Mouse (Mus musculus) stomach, embryonic 14.5 days (tissue): ENCODE data around the gene Hba-x. TPM values are rescaled to one million over a fixed set of nuclear protein-coding genes. Genes with fewer than 3 reads are reported as not detected.

ENCODE experiments used
- ATAC-seq: fragments of 200-750 bp; cut with Nextera tagmentation; 2 replicates; pipeline ENCODE4 v1.8.0; 2017; ENCODE audit warnings: low read depth, moderate TSS enrichment; ENCODE audit not compliant: insufficient number of reproducible peaks, insufficient read depth, low FRiP score
- H3K27ac ChIP-seq: fragments of 300-500 bp; sonication (generic); 2 replicates; pipeline ENCODE4 v1.5.1; 2014; ENCODE audit warnings: mild to moderate bottlenecking, low read length, moderate library complexity, mixed read lengths
- H3K27me3 ChIP-seq: fragments of 300-500 bp; sonication (generic); 2 replicates; pipeline ENCODE4 v1.6.1; 2014; ENCODE audit warnings: low read length, control low read depth, mixed read lengths; ENCODE audit not compliant: control insufficient read depth, insufficient read depth
- H3K36me3 ChIP-seq: fragments of 300-500 bp; sonication (generic); 2 replicates; pipeline ENCODE4 v1.6.1; 2014; ENCODE audit warnings: mild to moderate bottlenecking, control low read depth, low read length, moderate library complexity, mixed read lengths; ENCODE audit not compliant: control insufficient read depth, insufficient read depth
- H3K4me1 ChIP-seq: fragments of 300-500 bp; sonication (generic); 2 replicates; pipeline ENCODE4 v1.6.1; 2014; ENCODE audit warnings: low read length, control low read depth, mixed read lengths; ENCODE audit not compliant: control insufficient read depth, insufficient read depth
- H3K4me2 ChIP-seq: fragments of 300-500 bp; sonication (generic); replicated peaks from 2 replicates; pipeline ENCODE4 v1.6.1; 2014; ENCODE audit warnings: low read depth, low read length, control low read depth
- H3K4me3 ChIP-seq: fragments of 300-500 bp; sonication (generic); 2 replicates; pipeline ENCODE4 v1.5.1; 2014; ENCODE audit warnings: low read depth, low read length, control low read depth
- H3K9ac ChIP-seq: fragments of 300-500 bp; sonication (generic); replicated peaks from 2 replicates; pipeline ENCODE4 v1.6.1; 2014; ENCODE audit warnings: low read depth, mild to moderate bottlenecking, control low read depth, low read length, moderate library complexity, mixed read lengths
- H3K9me3 ChIP-seq: fragments of 300-500 bp; sonication (generic); 2 replicates; pipeline ENCODE4 v1.6.1; 2016; ENCODE audit warnings: low read depth, low read length, control low read depth; ENCODE audit not compliant: control insufficient read depth
- WGBS: fragments of 180-500 bp; shearing (Covaris S2); extraction: QIAGEN DNeasy Blood & Tissue Kit; methylation state at CpG from one replicate; pipeline ENCODE4 v1.1.7; 2014; 5-methylcytosine and 5-hydroxymethylcytosine counted together
- polyA plus RNA-seq: library from polyadenylated mRNA; unstranded; fragments of >200 nt; fragmentation: Nextera tagmentation; extraction: Ambion mirVana; gene quantifications from 2 replicates; pipeline ENCODE4 v1.2.1, GENCODE M21; 2014

Hba-x gene
- polyA plus RNA-seq, 1 experiment from 2014 or later = 133 TPM

- no peaks in the 10 kb centered on the region for H3K27me3 ChIP-seq
- H3K27ac ChIP-seq = no peak overlapping the region
- no peak overlapping the region for H3K4me3 ChIP-seq
- H3K4me2 ChIP-seq = no peak overlapping the region
- peak; percentile 88; the same call in 1 of the 2 replicates for ATAC-seq
- no peak overlapping the region for H3K9ac ChIP-seq
- peaks cover 27% of the 10 kb centered on the region for H3K36me3 ChIP-seq
- no peaks in the 10 kb centered on the region for H3K4me1 ChIP-seq
- 95% methylated on average over 1 of the region's 1 CpGs for WGBS
- no peaks in the 10 kb centered on the region for H3K9me3 ChIP-seq
Observed at GRCm38 (mm10) chr11:32256146-32256545, 20.1 kb upstream of the Hba-x start.

DNA sequence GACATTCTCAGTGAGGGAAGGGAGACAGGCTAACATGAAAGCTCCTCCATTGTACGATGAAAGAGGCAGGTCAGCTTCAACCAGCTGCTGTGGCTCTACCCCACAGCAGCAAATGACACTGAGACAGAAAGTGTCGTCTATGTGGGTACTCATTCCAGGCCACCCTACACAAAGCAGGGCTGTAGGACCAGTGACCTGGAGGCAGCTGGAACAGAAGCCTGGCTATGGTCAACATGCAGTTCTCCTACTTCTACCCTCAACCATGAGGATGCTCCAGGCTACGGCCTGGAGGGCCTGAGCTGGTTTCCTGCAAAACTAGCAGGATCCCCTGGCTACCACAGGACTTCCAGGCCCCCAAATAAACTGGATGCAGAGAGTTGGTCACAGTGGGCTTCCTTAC lies 19.6 kb upstream of the Hba-x start:
- Histone ChIP-seq H3K4me2 (no peak overlapping the region), H3K4me1 (no peaks in the 10 kb centered on the region), H3K9ac (no peak overlapping the region), H3K9me3 (no peaks in the 10 kb centered on the region), H3K36me3 (peaks cover 23% of the 10 kb centered on the region), H3K4me3 (no peak overlapping the region), H3K27ac (no peak overlapping the region), H3K27me3 (no peaks in the 10 kb centered on the region)
- ATAC-seq = no peak
- WGBS = 82% methylated on average over 3 of the region's 3 CpGs

- Histone ChIP-seq H3K4me3 (no peak overlapping the region), H3K9me3 (no peaks in the 10 kb centered on the region), H3K36me3 (peaks cover 6% of the 10 kb centered on the region; the same call in 1 of the 2 replicates), H3K4me1 (peaks cover 4% of the 10 kb centered on the region; the same call in 1 of the 2 replicates), H3K9ac (no peak overlapping the region), H3K27ac (no peak overlapping the region), H3K4me2 (no peak overlapping the region), H3K27me3 (no peaks in the 10 kb centered on the region)
- 53% methylated on average over 10 of the region's 10 CpGs for WGBS
- ATAC-seq = no peak
Observed at GRCm38 (mm10) chr11:32262674-32263415, 13.4 kb upstream of the Hba-x start.

GRCm38 (mm10) chr11:32265117-32265738 lies 11.0 kb upstream of the Hba-x start:
- peaks cover 3% of the 10 kb centered on the region; the same call in 1 of the 2 replicates for H3K36me3 ChIP-seq
- no peak overlapping the region for H3K27ac ChIP-seq
- H3K4me2 ChIP-seq = no peak overlapping the region
- WGBS = 91% methylated on average over 3 of the region's 3 CpGs
- no peak for ATAC-seq
- H3K27me3 ChIP-seq = no peaks in the 10 kb centered on the region
- no peak overlapping the region for H3K9ac ChIP-seq
- no peaks in the 10 kb centered on the region for H3K9me3 ChIP-seq
- no peak overlapping the region for H3K4me3 ChIP-seq
- H3K4me1 ChIP-seq = peaks cover 8% of the 10 kb centered on the region; the same call in 1 of the 2 replicates

DNA sequence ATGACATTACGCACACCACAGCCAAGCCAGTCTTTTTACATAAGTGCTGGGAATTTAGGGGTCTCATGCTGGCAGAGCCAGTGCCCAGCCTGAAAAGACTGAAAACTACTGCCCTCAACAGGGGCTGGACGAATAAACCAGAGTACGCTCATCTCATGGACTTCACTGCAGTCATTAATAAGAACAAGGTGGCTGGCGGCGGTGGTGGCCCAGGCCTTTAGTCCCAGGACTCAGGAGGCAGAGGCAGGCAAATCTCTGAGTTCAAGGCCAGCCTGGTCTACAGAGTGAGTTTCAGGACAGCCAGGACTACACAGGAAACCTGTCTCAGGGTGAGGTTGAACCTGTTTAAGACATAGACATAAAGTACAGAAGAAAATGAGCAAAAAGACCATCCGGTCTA lies 10.0 kb upstream of the Hba-x start:
- no peak overlapping the region for H3K4me2 ChIP-seq
- no peak overlapping the region for H3K4me3 ChIP-seq
- no peaks in the 10 kb centered on the region; the same call in 1 of the 2 replicates for H3K36me3 ChIP-seq
- H3K9me3 ChIP-seq = no peaks in the 10 kb centered on the region
- peaks cover 8% of the 10 kb centered on the region; the same call in 1 of the 2 replicates for H3K4me1 ChIP-seq
- WGBS = 96% methylated on average over 6 of the region's 6 CpGs
- H3K27me3 ChIP-seq = no peaks in the 10 kb centered on the region
- no peak for ATAC-seq
- H3K27ac ChIP-seq = no peak overlapping the region
- H3K9ac ChIP-seq = no peak overlapping the region

DNA sequence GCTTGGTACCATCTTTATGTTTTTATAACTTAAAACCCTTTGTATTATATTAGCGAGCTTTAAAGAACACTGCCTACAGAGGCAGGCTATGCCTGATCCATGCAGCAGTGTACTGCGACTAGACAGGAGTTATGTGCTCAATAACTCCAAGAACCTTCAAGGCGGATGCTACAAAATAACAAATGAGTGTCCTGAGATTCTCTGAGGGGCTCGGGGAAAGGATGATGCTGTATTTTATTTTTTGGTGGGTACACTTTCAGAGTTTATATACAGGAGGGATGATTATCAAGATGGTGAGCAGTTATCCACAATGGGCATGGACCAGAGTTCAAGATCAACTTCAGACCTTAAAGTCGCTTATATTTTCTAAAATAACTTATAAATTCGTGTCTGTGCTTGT lies 9.4 kb upstream of the Hba-x start:
- Histone ChIP-seq H3K4me1 (peaks cover 8% of the 10 kb centered on the region; the same call in 1 of the 2 replicates), H3K9me3 (no peaks in the 10 kb centered on the region), H3K4me2 (peak overlapping the region; percentile 59), H3K27me3 (no peaks in the 10 kb centered on the region), H3K9ac (peak overlapping the region; percentile 96), H3K36me3 (no peaks in the 10 kb centered on the region; the same call in 1 of the 2 replicates), H3K27ac (peak overlapping the region; percentile 95), H3K4me3 (peak overlapping the region; percentile 92)
- WGBS = 14% methylated on average over 6 of the region's 6 CpGs
- no peak for ATAC-seq

- peak; percentile 99 for ATAC-seq
- H3K4me2 ChIP-seq = peak within 1 kb of the TSS; percentile 59
- WGBS = under 1% methylated on average over 54 of the region's 54 CpGs
- H3K4me1 ChIP-seq = peaks cover 8% of the 10 kb centered on the region; the same call in 1 of the 2 replicates
- H3K36me3 ChIP-seq = no peaks in the 10 kb centered on the region; the same call in 1 of the 2 replicates
- H3K27ac ChIP-seq = peak within 1 kb of the TSS; percentile 95
- H3K27me3 ChIP-seq = no peaks in the 10 kb centered on the region
- peak within 1 kb of the TSS; percentile 92 for H3K4me3 ChIP-seq
- peak within 1 kb of the TSS; percentile 96 for H3K9ac ChIP-seq
- no peaks in the 10 kb centered on the region for H3K9me3 ChIP-seq
Observed at GRCm38 (mm10) chr11:32267188-32267884, 8.9 kb upstream of the Hba-x start, which contains the start of gene Nprl3. Gene Nprl3 (minus strand): TSS chr11:32267707.

GRCm38 (mm10) chr11:32267964-32268363 lies 8.2 kb upstream of the Hba-x start:
- H3K36me3 ChIP-seq = no peaks in the 10 kb centered on the region
- H3K4me1 ChIP-seq = peaks cover 5% of the 10 kb centered on the region; the same call in 1 of the 2 replicates
- peak overlapping the region; percentile 96 for H3K9ac ChIP-seq
- peak overlapping the region; percentile 92 for H3K4me3 ChIP-seq
- no peak for ATAC-seq
- 23% methylated on average over 5 of the region's 5 CpGs for WGBS
- peak overlapping the region; percentile 59 for H3K4me2 ChIP-seq
- H3K9me3 ChIP-seq = no peaks in the 10 kb centered on the region
- peak overlapping the region; percentile 49; the same call in 1 of the 2 replicates for H3K27ac ChIP-seq
- H3K27me3 ChIP-seq = no peaks in the 10 kb centered on the region
